Mouse (Mus musculus): Measurements from ENCODE around the gene Il12rb1. TPM values are rescaled to one million over a fixed set of nuclear protein-coding genes. Genes with fewer than 3 reads are reported as not detected.

Il12rb1 gene
- polyA plus RNA-seq, 1 experiment from 2014 or later: 0.16 TPM

DNA sequence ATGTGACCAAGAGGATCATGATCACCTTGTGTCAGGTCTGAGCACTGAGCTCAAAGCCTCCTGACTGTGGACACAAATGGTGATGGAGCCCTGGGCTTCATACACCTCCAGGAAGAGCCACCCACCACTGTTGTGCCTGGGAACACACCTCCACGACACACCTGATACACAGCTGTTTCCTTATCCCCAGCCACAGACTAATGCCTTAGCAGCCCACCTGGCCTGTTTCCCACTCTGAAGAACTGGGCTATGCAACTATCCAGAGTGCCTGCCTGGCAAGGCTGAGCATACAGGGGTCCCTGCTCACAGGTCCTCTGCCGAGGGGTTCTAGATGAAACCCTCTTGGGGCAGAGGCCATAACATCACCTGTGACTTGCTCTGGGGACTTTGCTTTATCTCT is 14.0 kb upstream of the Il12rb1 start:
- H3K4me2 ChIP-seq (replicated peaks; ENCODE audit: low read depth, low read length): no peak overlapping the region
- H3K4me1 ChIP-seq (ENCODE audit: insufficient read depth, low read depth, low read length): peaks cover 29% of the 10 kb centered on the region
- no peak for TF ChIP-seq EP300 (IDR thresholded peaks at IDR 0.05)
- TF ChIP-seq CTCF (IDR thresholded peaks at IDR 0.05): no peak
- 0 out of 2 replicates have a peak, but pooled peaks cover under 1% of the 10 kb centered on the region for H3K27me3 ChIP-seq (replicated peaks; ENCODE audit: insufficient read depth, low read length)
- no peak overlapping the region for H3K27ac ChIP-seq (ENCODE audit: low read length)
- H3K9ac ChIP-seq (replicated peaks; ENCODE audit: low read depth): no peak overlapping the region
- DNase-seq (ENCODE audit: low spot score) (no peak), ATAC-seq (no peak)
- H3K36me3 ChIP-seq (ENCODE audit: insufficient read depth, low read length): no peaks in the 10 kb centered on the region; the same call in 1 of the 2 replicates
- H3K9me3 ChIP-seq (ENCODE audit: low read length): no peaks in the 10 kb centered on the region
- WGBS: 79% methylated on average over 2 of the region's 2 CpGs
- no peak overlapping the region for H3K4me3 ChIP-seq (ENCODE audit: low read depth, low read length)

- H3K27me3 ChIP-seq (replicated peaks; ENCODE audit: insufficient read depth, low read length): peaks cover 7% of the 10 kb centered on the region; the same call in 1 of the 2 replicates
- no peak overlapping the region for H3K27ac ChIP-seq (ENCODE audit: low read length)
- no peak overlapping the region for H3K9ac ChIP-seq (replicated peaks; ENCODE audit: low read depth)
- TF ChIP-seq CTCF (IDR thresholded peaks at IDR 0.05): peak; percentile 40
- TF ChIP-seq EP300 (IDR thresholded peaks at IDR 0.05): no peak
- H3K4me1 ChIP-seq (ENCODE audit: insufficient read depth, low read depth, low read length): peaks cover 29% of the 10 kb centered on the region
- no peak for DNase-seq (ENCODE audit: low spot score)
- no peaks in the 10 kb centered on the region for H3K36me3 ChIP-seq (ENCODE audit: insufficient read depth, low read length)
- no peak for ATAC-seq
- 89% methylated on average over 2 of the region's 2 CpGs for WGBS
- no peak overlapping the region for H3K4me2 ChIP-seq (replicated peaks; ENCODE audit: low read depth, low read length)
- no peaks in the 10 kb centered on the region for H3K9me3 ChIP-seq (ENCODE audit: low read length)
- H3K4me3 ChIP-seq (ENCODE audit: low read depth, low read length): no peak overlapping the region
Observed at GRCm38 (mm10) chr8:70795370-70795769, 12.9 kb upstream of the Il12rb1 start.

DNA sequence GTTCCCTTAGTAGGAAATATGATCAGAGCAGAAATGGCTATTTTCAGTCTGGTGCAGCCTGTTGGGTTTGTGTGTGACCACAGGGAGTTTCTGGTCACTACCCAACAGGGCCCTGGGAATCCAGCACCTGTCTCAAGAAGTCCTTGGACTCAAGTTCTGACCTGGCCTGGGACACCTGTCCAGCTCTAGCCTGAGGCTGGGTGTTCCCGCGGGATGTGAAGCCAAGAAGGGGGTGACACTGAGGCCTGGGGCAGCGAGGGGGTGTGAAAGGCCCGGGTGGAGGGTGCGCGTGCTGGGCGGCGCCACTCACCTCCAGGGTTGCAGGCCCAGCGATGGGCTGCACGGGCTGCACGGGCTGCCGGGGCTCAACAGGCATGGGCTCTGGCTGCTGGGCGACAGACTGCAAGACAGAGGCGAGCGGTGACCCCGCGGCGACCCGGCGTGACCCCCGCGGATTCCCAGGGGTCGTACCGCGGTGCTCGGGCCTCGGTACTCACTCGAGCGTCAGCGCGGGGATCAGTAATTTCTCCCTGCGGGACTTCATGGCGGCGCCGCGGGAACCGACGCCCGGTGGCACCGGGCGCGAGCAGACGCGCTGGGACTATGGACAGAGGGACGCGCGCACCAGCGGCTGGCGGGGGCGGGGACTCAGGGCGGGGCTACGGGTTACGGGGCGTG is 11.7 kb upstream of the Il12rb1 start:
- Histone ChIP-seq H3K9me3 (ENCODE audit: low read length) (no peaks in the 10 kb centered on the region), H3K4me2 (replicated peaks; ENCODE audit: low read depth, low read length) (peak overlapping the region; percentile 86), H3K36me3 (ENCODE audit: insufficient read depth, low read length) (no peaks in the 10 kb centered on the region), H3K4me3 (ENCODE audit: low read depth, low read length) (peak overlapping the region; percentile 36), H3K9ac (replicated peaks; ENCODE audit: low read depth) (peak overlapping the region; percentile 39; the same call in 1 of the 2 replicates), H3K27me3 (replicated peaks; ENCODE audit: insufficient read depth, low read length) (peaks cover 7% of the 10 kb centered on the region; the same call in 1 of the 2 replicates), H3K27ac (ENCODE audit: low read length) (peak overlapping the region; percentile 32; the same call in 1 of the 2 replicates), H3K4me1 (ENCODE audit: insufficient read depth, low read depth, low read length) (peaks cover 23% of the 10 kb centered on the region)
- no peak for DNase-seq (ENCODE audit: low spot score)
- WGBS: 6% methylated on average over 34 of the region's 54 CpGs
- no peak for ATAC-seq
- no peak for TF ChIP-seq CTCF (IDR thresholded peaks at IDR 0.05)
- TF ChIP-seq EP300 (IDR thresholded peaks at IDR 0.05): no peak

DNA sequence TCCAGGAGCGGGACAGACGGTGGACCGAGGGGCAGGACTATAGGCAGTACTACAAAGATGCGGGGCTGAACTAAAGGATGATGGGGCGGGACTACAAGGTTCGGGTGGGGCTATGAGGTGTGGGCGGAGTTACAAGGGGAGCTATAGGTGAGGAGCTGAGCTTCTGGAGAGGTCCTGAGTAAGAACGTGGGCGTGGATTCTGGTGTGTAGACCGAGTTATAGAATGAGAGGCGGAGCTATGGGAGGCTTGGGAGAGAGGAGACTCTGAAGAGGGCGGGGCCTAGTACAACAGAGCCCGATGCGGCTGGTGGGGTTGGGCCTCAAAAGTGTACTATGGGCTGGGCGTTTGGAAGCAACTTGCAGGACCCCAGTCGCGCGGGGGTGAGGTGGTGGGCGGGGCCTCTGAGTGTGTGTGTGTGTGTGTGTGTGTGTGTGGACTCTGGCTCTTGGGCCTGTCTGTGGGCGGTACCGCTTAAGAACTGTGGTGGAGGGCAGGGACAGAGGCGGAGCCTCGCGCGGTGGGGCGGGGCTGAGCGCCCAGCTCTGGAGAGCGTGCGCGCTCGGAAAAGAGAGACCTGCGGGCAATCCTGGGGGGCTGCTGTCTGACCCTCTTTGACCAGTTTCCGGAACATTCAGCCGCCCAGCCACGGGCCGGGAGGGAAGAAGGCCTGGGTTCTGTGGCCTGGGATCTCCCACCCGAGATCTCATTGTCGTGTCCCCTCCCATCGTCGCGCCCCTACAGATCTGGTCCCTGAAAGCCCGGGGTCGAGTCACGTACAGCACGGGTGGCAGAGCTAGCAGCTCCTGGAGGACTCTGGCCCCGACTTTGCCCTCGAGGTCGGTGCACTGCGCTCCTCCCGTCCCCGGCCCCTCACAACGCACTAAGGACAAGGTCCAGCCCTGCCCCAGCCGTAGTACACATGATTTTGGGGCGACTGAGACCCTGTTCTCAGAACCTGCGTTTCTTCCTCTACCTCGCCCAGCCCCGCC is 10.9 kb upstream of the Il12rb1 start:
- Histone ChIP-seq H3K9ac (replicated peaks; ENCODE audit: low read depth) (peak overlapping the region; percentile 54; the same call in 1 of the 2 replicates), H3K4me2 (replicated peaks; ENCODE audit: low read depth, low read length) (peak overlapping the region; percentile 86), H3K4me3 (ENCODE audit: low read depth, low read length) (peak overlapping the region; percentile 36), H3K27me3 (replicated peaks; ENCODE audit: insufficient read depth, low read length) (peaks cover 7% of the 10 kb centered on the region; the same call in 1 of the 2 replicates), H3K36me3 (ENCODE audit: insufficient read depth, low read length) (no peaks in the 10 kb centered on the region), H3K9me3 (ENCODE audit: low read length) (no peaks in the 10 kb centered on the region), H3K27ac (ENCODE audit: low read length) (peak overlapping the region; percentile 66), H3K4me1 (ENCODE audit: insufficient read depth, low read depth, low read length) (peaks cover 17% of the 10 kb centered on the region; the same call in 1 of the 2 replicates)
- peak; percentile 78 for ATAC-seq
- TF ChIP-seq CTCF (IDR thresholded peaks at IDR 0.05) (no peak), EP300 (IDR thresholded peaks at IDR 0.05) (no peak)
- 3% methylated on average over 49 of the region's 57 CpGs for WGBS
- peak; percentile 99 for DNase-seq (ENCODE audit: low spot score)

- ATAC-seq (no peak), DNase-seq (ENCODE audit: low spot score) (peak; percentile 78)
- Histone ChIP-seq H3K9me3 (ENCODE audit: low read length) (no peaks in the 10 kb centered on the region), H3K27ac (ENCODE audit: low read length) (peak overlapping the region; percentile 66), H3K9ac (replicated peaks; ENCODE audit: low read depth) (0 out of 2 replicates have a peak overlapping the region, but pooled peaks have one; percentile 54), H3K4me2 (replicated peaks; ENCODE audit: low read depth, low read length) (peak overlapping the region; percentile 86), H3K36me3 (ENCODE audit: insufficient read depth, low read length) (no peaks in the 10 kb centered on the region), H3K4me3 (ENCODE audit: low read depth, low read length) (peak overlapping the region; percentile 36; the same call in 1 of the 2 replicates), H3K27me3 (replicated peaks; ENCODE audit: insufficient read depth, low read length) (peaks cover 9% of the 10 kb centered on the region; the same call in 1 of the 2 replicates), H3K4me1 (ENCODE audit: insufficient read depth, low read depth, low read length) (peaks cover 9% of the 10 kb centered on the region; the same call in 1 of the 2 replicates)
- WGBS: 15% methylated on average over 15 of the region's 15 CpGs
- TF ChIP-seq EP300 (IDR thresholded peaks at IDR 0.05) (peak; percentile 83), CTCF (IDR thresholded peaks at IDR 0.05) (no peak)
Observed at GRCm38 (mm10) chr8:70798281-70798680, 10.0 kb upstream of the Il12rb1 start.

DNA sequence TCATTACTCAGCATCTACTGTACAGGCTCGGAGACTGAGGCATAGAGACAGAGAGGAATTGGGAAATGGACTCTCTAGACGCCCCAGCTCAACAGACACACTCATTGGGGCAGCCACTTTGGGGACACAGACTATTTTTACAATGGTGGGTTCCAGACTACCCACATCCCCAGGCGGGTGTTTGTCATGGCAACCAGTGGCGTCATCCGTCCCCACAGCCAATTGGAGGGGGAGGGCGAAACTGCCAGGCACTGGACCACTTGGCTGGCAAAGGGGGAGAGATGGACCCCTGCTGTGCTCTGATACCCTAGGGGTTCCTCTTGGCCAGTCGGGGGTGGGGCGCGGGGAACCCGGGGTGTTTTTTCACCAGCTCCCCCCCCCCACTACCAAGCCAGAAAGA is 7.6 kb upstream of the Il12rb1 start:
- 64% methylated on average over 10 of the region's 10 CpGs for WGBS

More for the DNA sequence above, 7.6 kb upstream of the Il12rb1 start:
- ATAC-seq: no peak
- Histone ChIP-seq H3K4me3 (ENCODE audit: low read depth, low read length) (no peak overlapping the region), H3K27ac (ENCODE audit: low read length) (no peak overlapping the region), H3K4me1 (ENCODE audit: insufficient read depth, low read depth, low read length) (peaks cover 12% of the 10 kb centered on the region; the same call in 1 of the 2 replicates), H3K9ac (replicated peaks; ENCODE audit: low read depth) (no peak overlapping the region), H3K4me2 (replicated peaks; ENCODE audit: low read depth, low read length) (no peak overlapping the region), H3K36me3 (ENCODE audit: insufficient read depth, low read length) (no peaks in the 10 kb centered on the region), H3K9me3 (ENCODE audit: low read length) (no peaks in the 10 kb centered on the region), H3K27me3 (replicated peaks; ENCODE audit: insufficient read depth, low read length) (peaks cover 16% of the 10 kb centered on the region; the same call in 1 of the 2 replicates)
- no peak for DNase-seq (ENCODE audit: low spot score)
- TF ChIP-seq EP300 (IDR thresholded peaks at IDR 0.05) (no peak), CTCF (IDR thresholded peaks at IDR 0.05) (no peak)

Measured in lung, postnatal 0 days (tissue).